Mouse (Mus musculus): ENCODE data around the gene Utrn.

The Utrn gene

DNA sequence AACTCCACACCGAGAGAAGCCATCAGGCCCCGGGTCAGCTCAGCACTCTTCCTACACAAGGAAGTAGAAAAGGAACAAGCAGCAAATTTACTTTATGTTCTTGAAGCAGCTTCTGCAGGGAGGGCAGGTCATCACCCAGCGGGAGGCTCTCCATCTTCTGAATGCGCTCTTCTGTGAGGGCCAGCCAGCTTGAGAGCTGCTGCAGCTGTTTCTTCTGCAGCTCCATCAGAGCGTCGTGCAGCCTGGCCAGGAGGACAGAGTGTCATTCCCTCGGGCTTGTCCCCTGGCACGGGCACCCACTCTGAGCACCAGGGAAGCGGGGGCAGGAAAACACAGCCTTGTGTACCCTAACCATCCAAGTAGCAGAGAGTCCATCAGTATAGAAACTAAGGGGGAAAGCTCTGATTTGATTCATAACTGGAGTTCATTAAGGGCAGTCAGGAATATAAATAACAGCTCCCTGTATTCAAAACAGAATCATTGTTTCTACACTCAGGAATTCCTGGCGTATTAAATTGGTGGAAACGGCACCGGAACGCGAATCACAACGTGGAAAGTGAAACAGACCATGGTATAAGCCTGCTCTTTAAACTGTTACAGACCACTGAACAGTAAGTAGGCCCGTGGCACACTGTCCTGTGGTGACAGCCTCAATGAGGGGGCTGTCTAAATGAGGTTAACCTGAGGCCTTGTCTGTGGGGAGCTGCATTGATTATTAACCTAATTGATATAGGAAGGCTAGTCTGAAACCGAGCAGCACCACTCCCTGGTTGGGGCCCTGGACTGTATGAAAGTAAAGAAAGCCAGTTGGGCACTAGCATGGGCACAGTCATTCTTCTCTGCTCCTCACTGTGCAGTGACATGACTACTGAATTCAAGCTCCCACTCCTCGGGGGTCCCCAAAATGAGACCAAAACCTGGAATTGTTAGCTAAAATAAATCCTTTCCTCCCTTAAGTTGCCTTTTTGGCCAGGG, 132.0 kb downstream of the Utrn start:
- no peak for DNase-seq (ENCODE audit: low spot score in 2 of 2)

GRCm38 (mm10) chr10:12735695-12736094, 133.5 kb downstream of the Utrn start:
- no peak for DNase-seq (ENCODE audit: low spot score in 2 of 2)

DNA sequence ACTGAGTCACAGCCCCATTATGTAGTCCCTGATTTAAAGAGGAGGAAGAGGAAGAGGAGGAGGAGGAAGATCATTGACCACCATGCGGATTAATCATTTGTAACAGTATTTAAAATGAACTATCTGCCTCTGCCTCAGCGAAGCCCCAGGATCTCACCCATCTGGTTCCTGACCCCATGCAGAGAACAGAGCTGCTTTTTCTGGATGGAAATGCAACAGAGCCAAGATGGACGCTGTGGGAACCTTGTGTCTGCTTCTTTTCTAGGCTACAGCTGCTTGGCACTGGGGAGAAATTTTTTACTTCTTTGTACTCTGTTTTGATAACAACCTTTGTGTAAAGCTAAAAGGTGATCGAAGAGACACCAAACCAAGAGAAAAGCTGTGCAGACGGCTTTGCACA, 137.7 kb downstream of the Utrn start:
- no peak for DNase-seq (ENCODE audit: low spot score in 2 of 2)

DNA sequence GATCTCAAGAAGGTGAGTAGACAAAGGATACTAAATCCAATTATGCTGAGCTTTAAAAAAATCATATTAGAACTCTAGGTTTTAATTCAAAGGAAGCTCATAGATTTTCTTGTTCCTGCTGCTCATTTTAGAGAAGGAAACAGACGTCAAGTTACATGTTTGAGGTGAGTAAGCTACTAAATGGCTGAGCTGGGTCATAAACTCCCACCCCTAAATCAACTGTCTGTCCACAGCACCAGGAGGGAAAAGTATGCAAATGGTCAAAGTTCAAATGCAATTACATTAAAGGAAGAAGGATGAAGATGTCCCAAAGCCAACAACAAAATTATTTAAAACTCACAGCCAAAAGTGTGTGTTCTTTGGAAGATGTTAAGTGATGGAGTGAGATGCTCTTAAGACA, 139.5 kb downstream of the Utrn start:
- no peak for DNase-seq (ENCODE audit: low spot score in 2 of 2)

- no peak for DNase-seq (ENCODE audit: low spot score in 2 of 2)
Observed at GRCm38 (mm10) chr10:12729033-12729432, 140.1 kb downstream of the Utrn start.

DNA sequence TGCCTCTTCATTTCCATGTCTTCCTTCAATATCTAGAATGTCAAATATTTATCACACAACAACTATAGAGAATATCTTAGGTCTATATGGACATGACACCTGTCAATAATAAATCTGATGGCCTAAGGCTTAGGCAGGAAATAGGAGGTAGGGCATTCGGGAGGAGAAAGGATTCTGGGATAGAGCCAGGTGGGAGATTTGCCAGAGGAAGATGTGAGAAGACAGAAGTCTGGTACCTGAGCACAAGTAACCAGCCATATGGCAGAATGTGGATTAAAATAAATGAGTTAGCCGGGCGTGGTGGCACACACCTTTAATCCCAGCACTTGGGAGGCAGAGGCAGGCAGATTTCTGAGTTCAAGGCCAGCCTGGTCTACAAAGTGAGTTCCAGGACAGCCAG, 141.3 kb downstream of the Utrn start:
- no peak for DNase-seq (ENCODE audit: low spot score in 2 of 2)

DNA sequence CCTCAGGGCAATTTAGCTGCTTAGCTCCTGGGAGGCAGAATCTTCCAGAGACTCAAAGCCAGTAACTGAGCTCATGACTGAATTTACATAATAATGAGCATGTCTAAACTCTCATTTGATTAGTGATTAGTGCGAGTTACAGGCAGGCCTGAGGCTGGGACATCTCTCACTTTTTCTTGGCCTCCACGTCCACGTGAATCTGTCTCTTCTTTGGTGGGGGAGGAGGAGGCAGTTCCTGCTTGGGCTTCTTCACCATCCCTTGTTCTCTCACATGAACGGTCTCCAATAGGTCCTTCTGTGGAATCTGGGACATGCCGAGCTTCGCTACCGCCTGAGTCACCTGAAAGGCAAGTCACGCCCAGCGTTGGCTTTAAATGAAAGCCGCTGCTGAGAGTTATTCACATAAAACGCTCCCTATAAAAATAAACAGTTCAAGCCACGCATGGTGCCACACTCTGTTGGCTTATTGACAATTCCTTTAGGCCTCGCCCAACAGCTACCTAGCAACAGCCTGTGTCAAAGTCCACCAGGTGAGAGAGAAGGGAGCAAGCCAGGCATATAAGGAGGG, 143.0 kb downstream of the Utrn start:
- DNase-seq (ENCODE audit: low spot score in 2 of 2), result peak in 1 of 2 experiments; percentile 30

DNA sequence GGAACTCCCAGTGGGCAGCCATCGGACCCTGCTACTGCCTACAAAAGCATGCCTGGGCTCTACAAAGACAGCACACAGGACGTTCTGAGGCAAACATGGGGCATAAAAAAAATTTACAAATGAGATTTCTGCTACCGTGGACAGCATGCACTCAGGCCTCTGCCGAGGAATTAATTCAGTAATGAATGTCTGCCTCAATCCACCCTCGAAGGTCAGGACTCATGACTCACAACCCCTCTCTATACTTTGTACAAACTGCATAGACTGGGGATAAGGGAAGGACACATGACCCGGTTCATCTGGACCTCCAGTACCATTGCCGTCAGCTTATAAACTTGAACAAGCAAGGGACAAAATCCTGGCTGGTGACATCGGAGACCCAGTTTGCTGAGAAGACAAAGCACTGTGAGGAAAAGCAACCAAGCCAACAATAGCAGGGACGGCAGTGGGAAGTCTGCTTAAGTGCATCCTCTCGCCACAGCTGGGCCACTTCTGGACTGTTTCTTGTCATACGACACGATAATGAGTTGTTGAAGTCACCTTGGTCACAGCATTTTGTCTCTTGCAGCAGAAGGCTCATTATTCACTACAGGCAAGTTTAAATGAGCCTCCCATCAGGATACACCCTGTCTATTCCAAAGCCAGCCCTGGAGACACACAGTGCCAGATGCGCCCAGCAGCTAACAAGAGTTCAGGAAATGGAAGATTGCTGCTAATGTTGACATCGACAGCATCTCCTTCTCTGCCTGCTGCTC, 144.7 kb downstream of the Utrn start:
- DNase-seq (ENCODE audit: low spot score in 2 of 2), result no peak

GRCm38 (mm10) chr10:12723269-12723668, 145.9 kb downstream of the Utrn start:
- DNase-seq (ENCODE audit: low spot score in 2 of 2), result no peak

GRCm38 (mm10) chr10:12722111-12722510, 147.1 kb downstream of the Utrn start:
- DNase-seq (ENCODE audit: low spot score in 2 of 2), result no peak

DNA sequence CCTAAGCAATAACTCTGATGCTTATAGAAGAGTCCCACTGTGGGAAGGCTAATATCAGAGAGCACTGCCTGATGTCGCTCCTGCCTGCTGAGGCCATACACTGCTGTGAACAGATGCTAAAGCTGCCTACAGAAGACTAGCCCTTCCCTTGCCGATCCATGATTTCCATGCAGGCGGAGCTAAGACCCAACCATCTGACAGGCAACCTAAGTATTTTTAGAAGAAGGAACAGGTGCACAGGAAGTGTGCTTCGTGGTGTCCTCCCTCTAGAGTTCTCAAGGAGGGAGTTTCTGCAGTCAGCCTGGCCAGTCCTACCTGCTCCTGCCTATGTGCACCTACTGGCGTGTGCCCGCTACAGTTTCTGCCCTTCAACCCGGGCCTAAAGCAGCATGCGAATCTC, 150.8 kb downstream of the Utrn start:
- no peak for DNase-seq (ENCODE audit: low spot score in 2 of 2)

DNA sequence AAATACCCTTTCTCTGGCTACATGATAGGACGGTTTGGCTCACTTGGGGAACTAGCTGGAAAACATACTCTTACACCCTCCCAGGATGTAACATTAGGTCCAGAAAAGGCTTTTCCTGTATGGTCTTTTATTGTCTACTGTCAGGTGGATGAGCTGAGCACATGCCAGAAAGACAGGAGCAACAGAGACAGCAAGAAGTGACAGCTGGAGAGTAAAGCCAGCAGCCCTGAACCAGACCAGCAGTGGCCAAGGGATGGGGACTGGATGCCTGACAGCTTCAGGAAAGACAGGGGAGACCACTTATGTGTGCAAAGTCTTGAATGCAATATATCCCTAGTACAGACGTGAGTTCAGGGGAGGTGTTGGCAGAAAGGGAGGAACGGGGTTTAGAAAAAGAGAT, 151.8 kb downstream of the Utrn start:
- DNase-seq (ENCODE audit: low spot score in 2 of 2), result no peak

DNA sequence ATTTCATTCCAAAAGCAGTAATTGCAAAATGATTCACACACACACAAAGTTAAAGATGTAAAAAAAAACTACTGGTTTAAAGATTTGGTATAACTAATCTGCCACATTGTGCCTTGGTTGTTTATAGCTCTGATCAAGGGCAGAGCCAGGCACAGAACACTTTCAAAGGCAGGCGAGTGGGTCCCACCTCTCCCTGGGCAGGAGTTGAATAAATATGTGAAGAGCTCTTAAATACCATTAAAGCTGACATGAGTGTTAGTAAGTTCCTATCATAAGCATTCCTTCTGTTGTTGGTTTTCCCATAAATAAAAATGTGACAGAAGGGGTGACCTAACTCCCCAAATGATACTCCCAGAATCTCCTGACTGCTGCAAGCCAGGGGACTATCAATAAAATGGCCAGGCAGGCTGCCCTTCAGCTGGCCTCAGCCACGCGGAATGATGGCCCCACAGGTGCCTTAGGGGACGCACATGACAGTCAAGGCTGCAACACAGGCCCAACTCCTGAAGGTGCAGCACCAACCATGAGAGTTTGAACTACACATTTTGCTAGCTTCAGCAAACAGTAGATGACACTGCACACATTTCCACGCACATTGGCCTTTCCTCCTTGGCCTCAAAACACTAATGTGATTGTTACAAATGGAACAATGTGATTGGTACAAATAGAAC, 152.4 kb downstream of the Utrn start:
- no peak for DNase-seq (ENCODE audit: low spot score in 2 of 2)

- no peak for DNase-seq (ENCODE audit: low spot score in 2 of 2)
Observed at GRCm38 (mm10) chr10:12713236-12713855, 155.8 kb downstream of the Utrn start.

DNA sequence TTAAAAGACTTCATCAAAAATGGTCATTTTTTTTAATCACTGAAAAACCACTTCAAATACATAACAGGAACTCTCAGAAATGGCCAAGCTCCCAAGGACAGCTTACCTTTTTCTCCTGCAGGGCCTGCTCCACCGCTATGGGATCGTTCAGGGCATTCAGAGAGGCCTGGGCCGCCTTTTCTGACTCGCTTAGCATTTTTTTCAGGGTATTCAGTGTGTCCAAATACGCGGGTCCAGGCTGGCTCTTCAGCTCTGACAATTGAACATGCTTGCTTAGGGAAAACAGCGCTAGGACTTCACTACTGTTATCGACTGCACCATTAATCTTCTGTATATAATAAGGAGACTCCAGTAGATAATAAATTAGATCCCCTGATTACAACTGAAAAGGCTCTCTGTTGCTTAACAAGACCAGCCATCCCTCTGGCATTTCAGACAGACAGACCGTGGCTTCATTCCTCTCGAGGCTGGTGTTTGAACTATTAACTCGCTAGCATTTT, 157.8 kb downstream of the Utrn start:
- DNase-seq (ENCODE audit: low spot score in 2 of 2), result no peak

DNA sequence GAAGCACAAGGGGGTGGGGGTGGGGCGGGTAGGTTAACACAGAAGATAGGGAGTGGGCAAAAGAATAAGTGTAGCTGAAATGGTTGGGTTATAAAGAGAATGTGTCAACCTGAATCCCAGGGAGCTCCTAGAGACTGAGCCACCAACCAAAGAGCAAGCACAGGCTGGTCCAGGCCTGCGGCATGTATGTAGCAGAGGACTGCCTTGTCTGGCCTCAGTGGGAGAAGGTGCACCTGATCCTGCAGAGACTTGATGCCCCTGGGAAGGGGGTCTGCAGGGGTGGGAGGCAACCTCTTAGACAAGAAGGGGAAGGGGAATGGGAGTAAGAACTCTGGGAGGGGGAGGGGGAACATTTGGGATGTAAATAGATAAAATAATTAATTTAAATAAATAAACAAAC, 162.6 kb downstream of the Utrn start:
- no peak for DNase-seq (ENCODE audit: low spot score in 2 of 2)

DNA sequence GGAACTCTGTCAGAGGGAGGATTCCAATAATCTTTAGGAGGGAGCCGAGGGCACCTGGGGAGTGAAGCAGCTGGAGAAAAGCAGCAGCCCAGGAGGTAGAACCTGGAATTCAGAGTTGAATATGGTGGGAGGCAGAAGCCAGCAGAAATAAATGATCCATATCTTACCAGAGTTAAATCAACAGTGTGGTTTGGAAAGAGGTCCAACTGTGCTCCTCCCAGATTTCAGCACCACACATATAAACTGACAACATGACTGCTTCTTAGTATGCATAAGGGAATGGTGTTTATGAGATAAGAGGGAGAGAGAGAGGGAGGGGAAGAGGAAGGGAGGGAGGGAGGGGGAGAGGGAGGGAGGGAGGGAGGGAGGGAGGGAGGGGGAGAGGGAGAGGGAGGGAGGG, 163.2 kb downstream of the Utrn start:
- no peak for DNase-seq (ENCODE audit: low spot score in 2 of 2)

DNA sequence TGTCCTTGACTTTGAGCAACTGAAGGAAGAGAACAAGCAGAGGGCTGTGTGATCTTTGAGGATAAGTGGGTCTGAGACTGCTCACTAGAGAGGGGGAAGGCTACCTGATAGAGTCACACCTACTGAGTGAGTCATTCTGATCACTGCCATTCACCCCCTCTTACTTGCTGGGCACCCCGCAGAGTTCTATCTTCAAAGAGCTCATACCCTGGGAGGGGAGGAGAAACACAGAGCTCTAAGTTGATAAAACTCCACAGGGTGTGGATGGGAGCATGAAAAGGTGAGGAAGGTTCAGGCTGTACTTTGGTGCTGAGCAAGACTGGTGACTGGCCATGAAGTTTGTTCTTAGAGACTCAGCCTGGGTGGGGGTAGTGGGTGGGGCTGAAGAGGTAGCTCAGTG, 164.9 kb downstream of the Utrn start:
- no peak for DNase-seq (ENCODE audit: low spot score in 2 of 2)

DNA sequence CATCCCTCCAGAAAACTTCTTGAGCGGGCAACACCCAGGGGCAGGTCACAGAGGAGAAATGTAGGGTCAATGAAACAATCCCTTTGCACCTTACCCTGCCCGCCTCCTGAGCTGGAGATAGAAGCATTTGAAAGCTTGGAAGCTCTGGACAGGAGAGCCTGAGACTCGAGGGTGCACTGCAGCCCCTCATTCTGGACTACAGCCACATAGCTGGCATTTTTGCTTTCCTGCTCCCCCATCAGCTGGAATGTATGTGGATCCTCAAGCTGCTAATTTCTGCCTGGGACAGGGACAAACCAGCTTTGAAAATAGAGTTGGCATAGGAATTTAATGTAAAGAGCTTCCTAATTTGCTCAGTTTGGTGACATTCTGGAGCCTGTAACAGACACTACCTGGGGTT, 165.6 kb downstream of the Utrn start:
- DNase-seq (ENCODE audit: low spot score in 2 of 2), result no peak

- no peak for DNase-seq (ENCODE audit: low spot score in 2 of 2)
Observed at GRCm38 (mm10) chr10:12702140-12702539, 167.0 kb downstream of the Utrn start.

DNA sequence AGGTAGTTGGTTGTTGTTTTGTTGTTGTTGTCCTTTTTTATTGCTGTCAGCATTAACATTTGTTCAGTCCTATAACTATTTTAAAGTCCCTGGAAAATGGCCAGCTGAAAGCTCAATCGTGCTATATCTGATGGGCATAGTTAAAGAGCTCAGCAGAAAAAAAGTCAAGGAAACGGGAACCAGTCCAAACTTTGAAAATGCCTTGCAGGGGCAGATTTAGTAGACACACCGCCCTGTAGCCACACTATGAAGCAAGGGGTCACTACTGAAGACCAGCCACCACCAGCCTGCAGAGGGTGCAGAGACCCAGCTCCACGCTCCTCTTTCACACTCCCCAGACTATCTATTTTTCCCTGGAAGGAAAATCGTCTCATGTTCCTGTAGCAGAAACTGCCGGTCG, 167.5 kb downstream of the Utrn start:
- no peak for DNase-seq (ENCODE audit: low spot score in 2 of 2)

Data from left cerebral cortex, adult 9 months (tissue).